Mouse (Mus musculus) lung, postnatal 4 days (tissue): ENCODE data around the gene Irgq.
"Not testable (repeated sequence)": the region's sequence is repeated elsewhere in the genome, so short reads cannot be mapped to it uniquely, and the experiment has no call there.

ENCODE experiments used
- DNase-seq, 2 experiments: peaks; one replicate each; pipeline ENCODE4 v3.0.0; 2021

Irgq gene

DNA sequence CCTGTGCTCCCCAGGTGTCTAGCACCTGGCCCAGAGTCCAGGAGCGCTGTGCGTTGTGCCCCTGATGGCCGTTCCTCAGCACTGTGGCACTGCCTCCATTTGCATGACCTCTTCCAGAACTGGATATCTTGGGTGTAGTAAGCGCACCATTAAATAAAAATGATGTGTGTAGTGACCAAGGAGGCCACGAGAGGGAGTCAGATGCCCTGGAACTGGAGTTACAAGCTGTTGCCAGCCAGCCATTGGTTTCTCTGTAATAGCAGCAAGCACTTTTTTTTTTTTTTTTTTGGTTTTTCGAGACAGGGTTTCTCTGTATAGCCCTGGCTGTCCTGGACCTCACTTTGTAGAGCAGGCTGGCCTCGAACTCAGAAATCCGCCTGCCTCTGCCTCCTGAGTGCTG lies 14.2 kb upstream of the Irgq start:
- DNase-seq = not testable (repeated sequence)

DNA sequence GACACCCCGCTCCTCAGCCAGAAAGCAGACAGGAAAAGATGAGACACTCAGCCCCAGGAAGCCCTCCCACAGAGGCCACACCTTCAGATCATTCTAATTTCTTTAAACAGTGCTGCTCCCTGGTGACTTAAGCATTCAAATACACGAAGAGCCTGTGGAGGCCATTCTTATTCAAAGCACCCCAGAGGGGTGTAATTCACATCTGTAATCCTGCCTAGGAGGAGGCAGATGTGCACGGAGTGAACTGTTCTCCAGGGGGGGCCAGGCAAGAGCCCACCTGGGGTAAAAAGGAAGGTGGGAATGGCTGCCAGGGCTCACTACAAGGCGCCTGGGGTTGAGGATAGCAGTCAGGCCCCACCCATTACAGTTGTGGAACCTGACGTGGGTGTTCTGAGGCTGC lies 13.4 kb upstream of the Irgq start:
- no peak for DNase-seq

DNA sequence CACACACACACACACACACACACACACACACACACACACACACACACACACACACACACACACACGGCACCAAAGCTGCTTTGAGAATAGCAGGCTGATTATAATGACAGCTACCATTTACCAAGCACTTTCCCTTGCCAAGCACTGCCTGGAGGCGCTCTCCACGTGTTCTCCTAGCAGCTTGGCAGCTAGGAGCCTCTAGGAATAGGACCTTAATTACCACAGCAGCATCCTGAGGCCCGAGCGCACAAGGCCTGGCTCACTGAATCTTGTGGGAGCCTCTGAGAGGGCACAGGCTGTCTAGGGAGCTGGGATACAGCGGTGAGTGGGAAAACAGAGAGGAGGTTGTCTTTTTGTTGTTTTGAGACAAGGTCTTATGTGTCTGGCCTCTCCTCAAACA lies 12.8 kb upstream of the Irgq start:
- DNase-seq = no peak

DNA sequence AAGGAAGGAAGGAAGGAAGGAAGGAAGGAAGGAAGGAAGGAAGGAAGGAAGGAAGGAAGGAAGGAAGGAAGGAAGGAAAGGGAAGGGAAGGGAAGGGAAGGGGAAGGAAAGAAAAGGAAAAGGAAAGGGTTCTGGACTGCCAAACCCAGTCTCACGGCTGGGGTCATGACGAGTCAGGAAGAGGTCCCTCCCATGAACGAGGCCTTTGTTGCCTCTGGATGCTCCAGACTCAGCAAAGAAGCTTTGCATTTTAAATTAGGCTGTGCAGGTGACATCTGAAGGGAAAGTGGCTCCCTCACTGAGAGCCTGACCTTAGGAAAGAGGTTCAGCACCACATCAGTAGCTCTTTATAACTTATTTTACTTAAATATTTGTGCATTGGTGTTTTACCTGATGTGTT lies 11.4 kb upstream of the Irgq start:
- no peak for DNase-seq

DNA sequence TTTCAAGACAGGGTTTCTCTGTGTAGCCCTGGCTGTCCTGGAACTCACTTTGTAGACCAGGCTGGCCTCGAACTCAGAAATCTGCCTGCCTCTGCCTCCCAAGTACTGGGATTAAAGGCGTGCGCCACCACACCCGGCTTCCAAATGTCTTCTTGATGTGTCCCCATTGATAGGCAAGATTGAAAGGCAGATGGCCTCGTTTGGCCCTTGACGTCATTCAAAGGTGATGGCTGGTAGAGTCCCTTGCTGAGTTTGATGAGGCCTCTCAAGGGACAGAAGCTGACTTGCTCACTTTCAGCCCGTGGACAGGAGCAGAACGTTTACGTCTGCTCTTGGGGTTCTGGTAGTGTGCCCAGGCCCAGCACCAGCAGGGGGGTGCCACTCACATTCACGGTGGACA lies 10.4 kb upstream of the Irgq start:
- DNase-seq = not testable (repeated sequence)

DNA sequence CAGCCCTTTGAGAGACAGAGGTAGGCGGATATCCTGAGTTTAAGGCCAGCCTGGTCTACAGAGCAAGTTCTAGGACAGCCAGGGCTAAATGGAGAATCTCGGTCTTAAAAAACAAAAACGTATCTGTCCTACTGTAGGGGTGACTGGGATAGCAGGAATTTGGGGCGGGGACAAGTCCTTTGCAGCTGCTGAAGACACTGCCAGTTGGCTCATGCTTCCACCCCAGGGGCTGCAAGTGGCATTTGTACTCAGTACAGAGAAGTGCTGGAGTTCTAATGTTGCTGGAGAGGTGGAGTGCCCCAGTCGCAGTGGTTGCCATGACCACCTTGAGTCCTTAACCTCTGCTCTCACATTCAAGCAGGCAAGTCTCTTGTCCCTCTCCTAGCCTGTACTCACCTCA lies 7.7 kb upstream of the Irgq start:
- DNase-seq = no peak

DNA sequence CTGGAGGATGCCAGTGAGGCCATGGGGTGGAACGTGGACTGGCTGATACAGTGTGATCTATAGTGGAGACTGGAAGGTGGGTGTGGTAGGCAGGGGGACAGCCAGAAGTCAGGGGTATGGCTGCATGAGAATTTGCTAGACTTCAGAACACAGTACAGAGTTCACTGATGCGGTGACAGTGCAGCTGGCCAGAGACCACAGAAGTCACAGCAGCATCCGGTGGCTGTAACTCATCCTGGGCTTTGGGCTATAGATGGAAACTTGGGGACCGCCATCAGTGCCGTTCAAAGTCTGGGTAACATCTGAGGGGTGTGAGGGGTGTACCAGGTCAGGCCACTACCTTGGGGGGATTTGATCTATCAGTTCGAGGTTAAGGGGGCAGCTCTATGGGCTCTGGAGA lies 6.8 kb upstream of the Irgq start:
- no peak for DNase-seq

DNA sequence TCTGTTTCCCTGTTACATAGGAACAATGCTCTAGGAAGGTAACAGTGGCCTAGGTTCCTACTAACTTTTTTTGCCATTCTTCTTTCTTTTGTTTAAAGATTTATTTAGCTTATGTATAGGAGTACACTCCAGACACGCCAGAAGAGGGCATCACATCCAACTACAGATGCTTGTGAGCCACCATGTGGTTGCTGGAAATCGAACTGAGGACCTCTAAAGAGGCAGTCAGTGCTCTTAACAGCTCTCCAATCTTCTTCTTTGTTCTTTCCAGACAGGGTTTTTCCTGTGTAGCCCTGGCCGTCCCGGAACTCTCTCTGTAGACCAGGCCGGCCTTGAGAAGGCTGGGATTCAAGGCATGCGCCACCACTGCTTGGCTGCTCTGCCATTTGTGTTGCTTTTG lies 5.5 kb upstream of the Irgq start:
- DNase-seq = no peak

DNA sequence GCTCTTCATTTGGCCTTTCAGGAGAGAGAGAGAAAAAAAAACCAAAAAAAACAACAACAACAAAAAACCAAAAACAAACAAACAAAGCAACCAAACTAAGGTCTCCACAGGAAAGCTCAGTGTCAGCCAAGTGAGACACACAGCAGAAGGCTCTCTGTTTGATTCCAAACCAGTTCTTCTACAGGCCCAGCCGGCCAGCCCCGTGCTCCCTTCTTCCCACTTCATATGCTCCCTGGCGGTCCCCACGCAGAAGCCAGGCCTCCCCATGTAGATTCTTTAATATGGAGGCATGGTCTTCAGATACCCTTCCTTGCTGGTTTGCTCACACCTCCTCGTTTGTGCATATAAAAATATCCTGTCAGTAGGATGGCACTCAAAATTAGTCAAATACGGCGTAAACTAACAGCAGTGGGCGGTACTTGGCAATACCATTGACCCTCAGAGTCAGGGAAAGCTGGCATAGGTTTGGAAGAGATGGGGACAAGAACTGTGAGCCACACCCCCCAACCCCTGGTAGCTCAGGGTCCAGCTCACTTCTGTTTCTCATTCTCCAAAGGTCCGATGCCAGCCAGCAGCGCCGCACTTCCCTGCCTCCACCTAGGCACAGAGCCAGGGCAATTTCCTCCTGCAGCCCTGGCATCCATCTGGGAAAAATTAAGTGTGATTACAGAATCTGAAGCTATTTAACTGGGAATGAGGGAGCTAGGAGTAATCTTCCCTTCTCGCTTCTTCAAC lies 4.6 kb upstream of the Irgq start:
- peak in 1 of 2 experiments; percentile 19 for DNase-seq

DNA sequence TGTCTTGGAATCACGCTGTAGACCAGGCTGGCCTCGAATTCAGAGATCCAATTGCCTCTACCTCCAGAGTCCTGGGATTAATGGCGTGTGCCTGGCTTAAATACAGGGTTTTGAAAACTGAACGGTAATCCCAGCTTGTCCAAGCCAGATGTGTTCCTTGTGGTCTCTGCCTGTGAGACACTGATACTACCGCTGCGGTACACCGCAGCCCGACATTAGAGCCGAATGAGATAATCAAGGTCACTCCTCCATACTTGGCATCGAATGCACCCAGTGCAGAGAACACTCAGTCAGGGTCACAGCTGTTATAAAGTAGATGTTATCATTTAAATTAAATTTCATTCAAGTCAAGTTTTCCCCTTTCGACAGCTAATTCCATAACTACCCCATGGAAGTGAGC lies 1.6 kb upstream of the Irgq start:
- DNase-seq = no peak

DNA sequence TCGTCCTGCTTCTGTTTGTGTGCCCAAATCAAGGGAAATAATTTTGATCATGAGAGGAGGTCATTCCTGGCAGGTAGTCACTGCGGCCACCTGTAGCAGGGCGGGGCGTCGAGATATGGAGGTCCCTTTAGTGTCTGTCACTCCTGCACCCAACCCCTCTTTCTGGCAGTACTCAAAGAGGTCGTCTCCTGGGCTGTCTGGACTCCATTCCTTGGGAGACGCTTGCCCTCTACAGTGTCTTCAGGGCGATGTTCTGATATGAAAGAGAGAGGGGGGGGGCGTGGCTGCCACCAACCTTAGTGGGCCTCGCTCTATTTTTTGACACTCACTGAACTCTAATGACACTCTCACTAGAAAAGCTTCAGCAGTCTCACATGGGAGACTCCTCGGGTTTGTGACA lies 909 bp upstream of the Irgq start:
- no peak for DNase-seq

DNA sequence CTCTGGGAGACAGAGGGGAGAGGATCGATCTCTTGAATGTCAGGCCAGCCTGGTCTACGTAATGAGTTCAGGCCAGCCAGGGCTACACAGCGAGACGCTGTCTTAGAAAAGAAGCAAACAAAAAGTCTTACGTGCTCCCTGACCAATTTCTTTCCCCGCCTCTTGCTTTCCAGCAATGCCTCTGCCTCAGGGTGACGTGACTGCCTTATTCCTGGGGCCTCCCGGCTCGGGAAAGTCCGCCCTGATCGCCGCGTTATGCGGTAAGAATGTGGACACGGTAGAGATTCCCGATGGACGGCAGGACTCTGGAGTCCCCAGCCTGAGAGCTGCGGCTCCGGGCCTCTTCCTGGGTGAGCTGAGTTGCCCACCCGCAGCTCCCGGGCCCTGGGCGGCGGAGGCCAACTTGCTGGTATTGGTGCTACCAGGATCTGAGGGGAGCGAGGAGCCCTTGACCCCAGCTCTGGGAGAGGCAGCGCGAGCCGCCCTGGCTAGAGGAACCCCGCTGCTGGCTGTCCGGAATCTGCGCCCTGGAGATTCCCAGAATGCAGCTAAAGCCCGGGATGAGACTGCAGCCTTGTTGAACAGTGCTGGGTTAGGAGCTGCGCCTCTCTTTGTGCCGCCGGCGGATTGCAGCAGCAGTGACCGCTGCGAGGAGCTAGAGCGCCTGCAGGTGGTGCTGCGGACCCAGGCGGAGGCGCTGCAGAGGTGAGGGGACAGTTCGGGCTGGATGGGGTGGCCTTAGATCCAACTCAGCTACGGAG lies 902 bp downstream of the Irgq start:
- peak; percentile 84 to 85 for DNase-seq

DNA sequence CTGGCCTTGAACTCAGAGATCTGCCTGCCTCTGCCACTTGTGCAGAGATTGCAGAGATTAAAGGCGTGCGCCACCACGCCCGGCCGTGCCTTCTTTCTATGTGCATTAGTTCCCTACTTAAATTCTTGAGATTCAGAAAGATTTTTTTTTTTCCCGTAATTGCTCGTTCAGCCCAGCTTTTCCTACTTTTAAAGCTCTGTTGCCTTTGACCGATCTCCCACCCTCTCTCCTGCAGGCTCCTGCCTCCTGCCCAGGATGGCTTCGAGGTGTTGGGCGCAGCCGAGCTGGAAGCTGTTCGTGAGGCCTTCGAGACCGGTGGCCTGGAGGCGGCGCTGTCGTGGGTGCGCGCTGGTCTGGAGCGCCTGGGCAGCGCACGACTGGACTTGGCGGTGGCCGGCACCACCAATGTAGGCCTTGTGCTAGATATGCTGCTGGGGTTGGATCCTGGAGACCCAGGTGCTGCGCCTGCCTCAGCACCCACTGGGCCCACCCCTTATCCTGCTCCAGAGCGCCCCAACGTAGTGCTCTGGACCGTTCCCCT lies 2.6 kb downstream of the Irgq start:
- DNase-seq = peak in 1 of 2 experiments; percentile 21

DNA sequence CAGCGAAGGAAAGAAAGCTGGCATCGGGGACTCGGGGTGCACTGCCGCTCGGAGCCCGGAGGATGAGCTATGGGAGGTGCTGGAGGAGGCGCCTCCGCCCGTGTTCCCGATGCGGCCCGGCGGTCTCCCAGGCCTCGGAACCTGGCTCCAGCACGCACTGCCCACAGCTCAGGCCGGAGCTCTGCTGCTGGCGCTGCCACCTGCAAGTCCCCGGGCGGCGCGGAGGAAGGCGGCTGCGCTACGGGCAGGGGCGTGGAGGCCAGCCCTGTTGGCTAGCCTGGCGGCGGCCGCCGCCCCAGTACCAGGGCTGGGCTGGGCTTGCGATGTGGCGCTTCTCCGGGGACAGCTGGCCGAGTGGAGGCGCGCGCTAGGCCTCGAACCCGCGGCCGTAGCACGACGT lies 3.3 kb downstream of the Irgq start:
- DNase-seq = no peak

DNA sequence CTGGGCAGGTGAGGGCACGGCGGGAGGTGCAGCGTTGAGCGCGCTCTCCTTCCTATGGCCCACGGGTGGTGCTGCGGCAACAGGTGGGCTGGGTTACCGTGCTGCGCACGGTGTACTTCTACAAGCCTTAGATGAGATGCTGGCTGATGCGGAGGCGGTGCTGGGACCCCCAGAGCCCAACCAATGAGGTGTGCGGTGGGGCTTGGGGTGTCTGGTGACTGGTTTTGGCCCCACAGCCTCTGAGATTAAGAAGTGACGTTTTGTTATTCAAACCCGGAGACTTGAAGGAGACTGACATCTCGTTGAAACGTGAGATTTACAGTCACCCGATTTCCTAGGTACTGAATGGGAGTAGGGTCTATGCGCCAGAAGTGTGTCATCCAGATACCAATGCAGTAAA lies 3.8 kb downstream of the Irgq start:
- DNase-seq = no peak

DNA sequence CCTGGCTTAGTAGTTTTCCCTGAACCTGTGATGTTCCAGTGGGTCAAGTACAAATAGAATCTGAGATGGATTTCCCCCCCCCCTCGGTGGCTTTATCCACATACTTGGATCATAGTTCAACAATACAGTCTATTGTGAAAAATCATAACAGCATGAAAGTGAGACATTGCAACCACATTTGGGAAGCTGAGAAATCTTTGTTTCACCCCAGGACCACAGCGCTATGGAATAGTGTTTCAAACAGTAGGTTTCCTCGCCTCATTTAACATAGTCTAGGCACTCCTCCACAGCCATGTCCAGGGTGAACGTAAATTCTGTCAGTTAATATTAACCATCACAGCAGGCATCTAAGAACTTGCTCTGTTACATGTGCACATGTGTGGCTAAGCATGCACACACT lies 6.6 kb downstream of the Irgq start:
- DNase-seq = no peak

DNA sequence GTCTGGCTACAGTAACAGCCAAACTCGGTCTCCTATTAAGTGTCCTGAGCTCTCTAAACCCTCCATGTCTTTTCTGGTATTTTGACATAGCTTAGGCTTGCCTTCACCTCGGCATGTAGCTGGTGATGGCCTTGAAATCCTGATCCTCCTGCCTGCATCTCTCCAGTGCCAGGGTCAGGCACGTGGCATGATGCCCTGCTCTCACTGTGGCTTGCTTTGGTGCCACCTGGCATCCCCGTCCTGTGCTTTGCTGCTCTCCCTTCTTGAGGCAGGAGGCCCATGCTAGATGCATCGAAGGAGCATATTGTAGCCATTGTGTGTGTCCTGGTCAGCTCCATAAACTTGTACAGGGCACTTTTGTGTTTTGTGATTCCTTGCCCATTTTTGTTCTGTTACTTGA lies 7.1 kb downstream of the Irgq start:
- DNase-seq = no peak

DNA sequence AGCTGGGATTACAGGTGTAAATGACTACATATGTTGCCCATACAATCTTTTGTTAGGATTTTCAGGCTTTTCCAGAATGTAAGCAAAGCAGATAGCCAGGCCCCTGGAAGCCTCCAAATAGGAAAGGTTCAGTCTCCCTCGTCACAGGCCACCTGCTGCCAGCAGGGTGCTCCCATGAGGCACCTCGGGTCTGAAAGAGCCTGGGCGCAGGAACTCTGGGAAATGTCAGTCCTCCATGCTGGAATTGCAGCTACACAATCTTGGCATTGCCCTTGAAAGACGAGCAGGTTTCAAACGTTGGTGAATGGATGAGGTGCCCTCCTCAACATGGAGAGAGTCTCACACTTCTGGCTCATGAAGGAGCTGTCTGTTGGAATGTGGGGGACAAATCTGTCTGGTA lies 7.7 kb downstream of the Irgq start:
- DNase-seq = no peak

DNA sequence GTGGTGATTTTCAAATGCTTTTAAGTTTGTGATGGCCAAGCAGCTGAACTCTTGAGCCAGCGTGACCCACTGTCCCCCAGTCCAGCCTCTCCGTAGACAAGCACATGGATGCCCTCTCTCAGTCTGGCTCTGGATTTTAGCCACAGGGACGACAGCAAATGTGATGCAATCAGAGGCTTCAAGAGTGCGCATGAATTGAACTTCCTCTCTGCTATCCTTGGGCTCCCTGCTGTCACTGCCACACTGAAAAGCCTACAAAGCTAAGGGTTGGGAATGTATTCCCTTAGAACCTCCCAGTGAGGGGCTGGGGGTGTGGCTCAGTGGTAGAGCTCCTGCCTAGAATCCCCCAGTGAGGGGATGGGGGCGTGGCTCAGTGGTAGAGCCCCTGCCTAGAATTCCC lies 8.2 kb downstream of the Irgq start:
- no peak for DNase-seq

DNA sequence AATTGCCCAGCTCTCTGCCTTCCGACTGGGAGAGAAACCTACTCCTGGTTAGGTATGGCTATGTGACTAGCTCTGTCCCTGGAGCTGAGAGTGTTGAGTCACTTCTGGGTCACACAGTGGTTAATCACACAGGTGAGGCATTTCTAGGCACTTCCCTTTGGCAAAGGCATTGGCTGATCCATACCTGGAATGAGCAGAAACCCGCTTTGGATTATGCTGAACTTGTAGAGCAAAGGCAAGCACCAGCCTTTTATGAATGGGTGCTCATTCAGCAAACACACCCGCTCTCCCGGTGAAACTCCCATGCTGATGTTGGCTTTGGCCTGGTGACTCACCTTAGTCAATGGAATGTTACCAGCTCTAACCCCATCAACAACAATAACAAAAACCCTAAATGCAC lies 9.2 kb downstream of the Irgq start:
- DNase-seq = no peak

DNA sequence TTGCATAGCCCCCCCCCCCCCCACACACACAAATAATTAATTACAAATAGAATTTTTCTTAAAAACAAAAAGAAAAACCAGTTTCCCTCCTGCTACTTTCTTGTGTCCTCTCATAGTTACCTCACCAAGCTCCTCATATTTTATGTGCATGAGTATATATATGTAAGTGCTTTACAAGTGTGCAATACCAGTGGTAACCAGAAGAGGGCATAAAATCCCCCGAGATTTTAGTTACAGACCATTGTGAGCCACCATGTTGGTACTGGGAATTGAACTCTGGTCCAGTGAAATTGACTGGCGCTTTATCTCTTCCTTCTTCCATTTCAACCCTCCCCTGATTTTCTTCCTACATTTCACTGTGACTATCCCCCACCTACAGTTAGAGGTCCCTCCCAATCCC lies 14.0 kb downstream of the Irgq start:
- DNase-seq = no peak

DNA sequence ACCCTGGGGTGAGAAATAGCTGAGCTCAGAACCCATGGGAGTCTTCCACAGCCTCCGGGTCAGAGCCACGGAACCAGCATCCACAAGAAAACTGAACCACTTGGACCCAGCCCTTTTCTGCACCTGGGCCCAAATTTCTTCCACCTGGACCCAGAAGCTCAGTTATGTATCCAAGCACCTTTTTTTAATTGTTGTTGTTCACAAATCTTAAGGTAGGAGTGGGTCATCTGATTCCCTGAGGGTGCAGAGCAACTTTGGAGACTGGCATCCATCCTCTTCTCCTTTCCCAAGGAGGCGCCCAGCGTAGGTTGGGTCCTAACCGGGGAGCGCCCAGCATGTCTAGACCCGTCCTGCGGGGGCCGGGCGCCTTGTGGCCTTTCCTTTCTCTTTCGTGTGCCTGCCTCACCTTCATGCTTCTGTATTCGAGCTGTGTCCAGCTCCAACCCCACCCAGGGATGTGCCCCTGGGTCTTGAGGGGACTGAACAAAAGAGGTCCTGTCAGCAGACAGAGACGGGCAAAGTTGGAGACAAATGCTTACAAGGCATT lies 15.7 kb downstream of the Irgq start, which contains the start of the genes Pinlyp and Xrcc1:
Gene Pinlyp (minus strand): TSS at position 51 of the 547 bp plus-strand sequence.
Gene Xrcc1 (plus strand): TSS at position 222 of the 547 bp plus-strand sequence.
- DNase-seq = peak in 1 of 2 experiments; percentile 20

DNA sequence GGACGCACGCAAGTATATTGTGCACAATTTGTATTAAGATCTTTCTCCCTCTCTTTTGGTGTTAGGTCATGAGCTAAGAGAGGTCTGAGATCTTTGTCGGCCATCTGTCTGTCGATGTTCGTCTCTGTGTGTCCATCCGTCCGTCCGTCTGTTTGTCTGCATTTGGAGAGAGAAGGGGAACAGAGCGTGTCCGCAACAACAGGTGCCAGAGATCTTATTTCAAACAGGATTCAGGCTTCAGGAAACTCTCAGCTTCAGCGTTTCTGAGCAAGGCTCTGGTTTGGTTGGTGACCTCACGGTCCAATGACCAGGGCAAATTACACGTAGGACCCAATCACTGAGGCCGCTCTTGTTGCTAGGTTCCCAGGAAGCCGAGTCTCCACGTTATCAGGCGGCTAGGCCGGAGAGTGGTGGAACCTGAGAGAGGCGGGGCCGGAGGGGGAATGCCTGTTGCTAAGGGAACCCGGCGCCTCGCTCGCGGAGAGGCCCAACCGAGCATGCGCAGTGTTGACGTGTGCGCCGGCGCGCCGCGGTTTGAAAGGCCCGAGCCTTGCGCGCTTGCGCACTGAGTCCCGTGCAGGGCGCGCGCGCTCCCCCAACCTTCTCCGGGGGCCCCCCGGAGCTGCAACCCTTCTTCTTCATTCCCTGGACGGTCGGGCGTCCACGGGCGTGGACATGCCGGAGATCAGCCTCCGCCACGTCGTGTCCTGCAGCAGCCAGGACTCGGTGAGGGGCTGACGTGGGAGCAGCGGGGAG lies 16.3 kb downstream of the Irgq start:
- DNase-seq = peak; percentile 99
